Mouse (Mus musculus): Measurements from ENCODE around the gene Cpm. TPM values are rescaled to one million over a fixed set of nuclear protein-coding genes. Genes with fewer than 3 reads are reported as not detected.

The Cpm gene
- polyA plus RNA-seq (2014; fragmentation: Nextera tagmentation; extraction: Ambion mirVana) = 23.5 and 25.3 TPM in 2 replicates

- peak within 1 kb of the TSS; percentile 94 for H3K4me2 ChIP-seq
- no peaks in the 10 kb centered on the region for H3K9me3 ChIP-seq (ENCODE audit: low read depth, low read length)
- H3K9ac ChIP-seq = peak within 1 kb of the TSS; percentile 49
- DNase-seq = peak; percentile 93
- H3K27me3 ChIP-seq (ENCODE audit: insufficient read depth, low read length) = peaks cover 17% of the 10 kb centered on the region
- H3K36me3 ChIP-seq (ENCODE audit: insufficient read depth) = no peaks in the 10 kb centered on the region
- no peak for TF ChIP-seq CTCF (IDR thresholded peaks at IDR 0.05; ENCODE audit: low read depth)
- ATAC-seq (ENCODE audit: insufficient read depth) = peak; percentile 97
- no peaks in the 10 kb centered on the region for H3K4me1 ChIP-seq (ENCODE audit: insufficient read depth)
- H3K4me3 ChIP-seq (ENCODE audit: low read depth, low read length) = peak within 1 kb of the TSS; percentile 52
- WGBS = under 1% methylated on average over 72 of the region's 73 CpGs
- H3K27ac ChIP-seq (ENCODE audit: low read depth) = no peak within 1 kb of the TSS
Measured at GRCm38 (mm10) chr10:117629169-117629971, at the start of gene Cpm. Cpm (plus strand) TSS chr10:117629500.

- WGBS = 42% methylated on average over 9 of the region's 9 CpGs
- DNase-seq = no peak
- H3K9me3 ChIP-seq (ENCODE audit: low read depth, low read length) = no peaks in the 10 kb centered on the region
- no peak for ATAC-seq (ENCODE audit: insufficient read depth)
- H3K4me3 ChIP-seq (ENCODE audit: low read depth, low read length) = no peak overlapping the region
- no peaks in the 10 kb centered on the region for H3K36me3 ChIP-seq (ENCODE audit: insufficient read depth)
- H3K4me1 ChIP-seq (ENCODE audit: insufficient read depth) = no peaks in the 10 kb centered on the region
- TF ChIP-seq CTCF (IDR thresholded peaks at IDR 0.05; ENCODE audit: low read depth) = no peak
- no peak overlapping the region for H3K4me2 ChIP-seq
- H3K9ac ChIP-seq = no peak overlapping the region
- no peaks in the 10 kb centered on the region for H3K27me3 ChIP-seq (ENCODE audit: insufficient read depth, low read length)
- H3K27ac ChIP-seq (ENCODE audit: low read depth) = no peak overlapping the region
Measured at GRCm38 (mm10) chr10:117579771-117580284, 49.5 kb upstream of the Cpm start.

- Histone ChIP-seq H3K27me3 (ENCODE audit: insufficient read depth, low read length) (no peaks in the 10 kb centered on the region), H3K27ac (ENCODE audit: low read depth) (no peak overlapping the region), H3K4me3 (ENCODE audit: low read depth, low read length) (no peak overlapping the region), H3K36me3 (ENCODE audit: insufficient read depth) (no peaks in the 10 kb centered on the region), H3K4me1 (ENCODE audit: insufficient read depth) (no peaks in the 10 kb centered on the region), H3K4me2 (no peak overlapping the region), H3K9me3 (ENCODE audit: low read depth, low read length) (no peaks in the 10 kb centered on the region), H3K9ac (no peak overlapping the region)
- 88% methylated on average over 5 of the region's 5 CpGs for WGBS
- DNase-seq (no peak), ATAC-seq (ENCODE audit: insufficient read depth) (no peak)
- TF ChIP-seq CTCF (IDR thresholded peaks at IDR 0.05; ENCODE audit: low read depth) = no peak
Measured at GRCm38 (mm10) chr10:117580405-117580804, 48.9 kb upstream of the Cpm start.

- ATAC-seq (ENCODE audit: insufficient read depth) = no peak
- H3K36me3 ChIP-seq (ENCODE audit: insufficient read depth) = no peaks in the 10 kb centered on the region
- WGBS = 87% methylated on average over 11 of the region's 11 CpGs
Measured at GRCm38 (mm10) chr10:117581007-117581752, 48.1 kb upstream of the Cpm start.

GRCm38 (mm10) chr10:117581753-117582062 lies 47.6 kb upstream of the Cpm start:
- 85% methylated on average over 3 of the region's 3 CpGs for WGBS

More at GRCm38 (mm10) chr10:117581007-117581752, 48.1 kb upstream of the Cpm start:
- TF ChIP-seq CTCF (IDR thresholded peaks at IDR 0.05; ENCODE audit: low read depth) = no peak
- Histone ChIP-seq H3K9ac (no peak overlapping the region), H3K4me3 (ENCODE audit: low read depth, low read length) (no peak overlapping the region), H3K9me3 (ENCODE audit: low read depth, low read length) (no peaks in the 10 kb centered on the region), H3K4me1 (ENCODE audit: insufficient read depth) (no peaks in the 10 kb centered on the region), H3K27ac (ENCODE audit: low read depth) (no peak overlapping the region), H3K4me2 (no peak overlapping the region), H3K27me3 (ENCODE audit: insufficient read depth, low read length) (no peaks in the 10 kb centered on the region)
- no peak for DNase-seq

GRCm38 (mm10) chr10:117583155-117584061 lies 45.9 kb upstream of the Cpm start:
- Histone ChIP-seq H3K36me3 (ENCODE audit: insufficient read depth) (no peaks in the 10 kb centered on the region), H3K27me3 (ENCODE audit: insufficient read depth, low read length) (no peaks in the 10 kb centered on the region), H3K27ac (ENCODE audit: low read depth) (no peak overlapping the region), H3K4me1 (ENCODE audit: insufficient read depth) (no peaks in the 10 kb centered on the region), H3K4me2 (no peak overlapping the region), H3K4me3 (ENCODE audit: low read depth, low read length) (no peak overlapping the region), H3K9ac (no peak overlapping the region), H3K9me3 (ENCODE audit: low read depth, low read length) (no peaks in the 10 kb centered on the region)
- WGBS = 62% methylated on average over 14 of the region's 14 CpGs
- DNase-seq = no peak
- no peak for ATAC-seq (ENCODE audit: insufficient read depth)
- no peak for TF ChIP-seq CTCF (IDR thresholded peaks at IDR 0.05; ENCODE audit: low read depth)

More at GRCm38 (mm10) chr10:117581753-117582062, 47.6 kb upstream of the Cpm start:
- no peaks in the 10 kb centered on the region for H3K27me3 ChIP-seq (ENCODE audit: insufficient read depth, low read length)
- no peak overlapping the region for H3K4me2 ChIP-seq
- no peak overlapping the region for H3K27ac ChIP-seq (ENCODE audit: low read depth)
- H3K9ac ChIP-seq = no peak overlapping the region
- no peak overlapping the region for H3K4me3 ChIP-seq (ENCODE audit: low read depth, low read length)
- DNase-seq = no peak
- H3K36me3 ChIP-seq (ENCODE audit: insufficient read depth) = no peaks in the 10 kb centered on the region
- TF ChIP-seq CTCF (IDR thresholded peaks at IDR 0.05; ENCODE audit: low read depth) = no peak
- H3K9me3 ChIP-seq (ENCODE audit: low read depth, low read length) = no peaks in the 10 kb centered on the region
- no peak for ATAC-seq (ENCODE audit: insufficient read depth)
- no peaks in the 10 kb centered on the region for H3K4me1 ChIP-seq (ENCODE audit: insufficient read depth)
